Mouse (Mus musculus): ENCODE measurements around the gene Klhl6.

- TF ChIP-seq CHD2 (IDR thresholded peaks at IDR 0.05; ENCODE audit: low read depth, low read length) (no peak), ZNF384 (IDR thresholded peaks at IDR 0.05; ENCODE audit: low read depth, low read length) (no peak)
Measured at GRCm38 (mm10) chr16:19969506-19969905, 13.3 kb downstream of the Klhl6 start.
